Mouse (Mus musculus) intestine, embryonic 15.5 days (tissue): ENCODE results near the gene Prom1. TPM values are rescaled to one million over a fixed set of nuclear protein-coding genes. Genes with fewer than 3 reads are reported as not detected.

Experiments used
- ATAC-seq: fragments of 200-750 bp; cut with Nextera tagmentation; 2 replicates; pipeline ENCODE4 v1.8.0; 2017; ENCODE audit warnings: moderate TSS enrichment, moderate library complexity
- H3K27ac ChIP-seq: fragments of 300-500 bp; sonication (generic); 2 replicates; pipeline ENCODE4 v1.5.1; 2015; ENCODE audit warnings: mild to moderate bottlenecking, inconsistent platforms
- H3K27me3 ChIP-seq: fragments of 300-500 bp; sonication (generic); replicated peaks from 2 replicates; pipeline ENCODE4 v1.6.1; 2015; ENCODE audit warnings: inconsistent platforms
- H3K36me3 ChIP-seq: fragments of 300-500 bp; sonication (generic); 2 replicates; pipeline ENCODE4 v1.6.1; 2015; ENCODE audit warnings: inconsistent platforms
- H3K4me1 ChIP-seq: fragments of 300-500 bp; sonication (generic); replicated peaks from 2 replicates; pipeline ENCODE4 v1.6.1; 2015; ENCODE audit warnings: inconsistent platforms
- H3K4me2 ChIP-seq: fragments of 300-500 bp; sonication (generic); replicated peaks from 2 replicates; pipeline ENCODE4 v1.6.1; 2015; ENCODE audit warnings: mild to moderate bottlenecking, inconsistent platforms
- H3K4me3 ChIP-seq: fragments of 300-500 bp; sonication (generic); replicated peaks from 2 replicates; pipeline ENCODE4 v1.5.1; 2015; ENCODE audit warnings: inconsistent platforms
- H3K9ac ChIP-seq: fragments of 300-500 bp; sonication (generic); 2 replicates; pipeline ENCODE4 v1.6.1; 2015; ENCODE audit warnings: inconsistent platforms
- H3K9me3 ChIP-seq: fragments of 300-500 bp; sonication (generic); 2 replicates; pipeline ENCODE4 v1.6.1; 2016; ENCODE audit warnings: inconsistent platforms
- WGBS: fragments of 180-500 bp; shearing (Covaris S2); methylation state at CpG from one replicate; pipeline ENCODE4 v1.1.7; 2015; 5-methylcytosine and 5-hydroxymethylcytosine counted together
- polyA plus RNA-seq: library from polyadenylated mRNA; unstranded; fragments of >200 nt; fragmentation: Nextera tagmentation; extraction: Ambion mirVana; gene quantifications from 2 replicates; pipeline ENCODE4 v1.2.1, GENCODE M21; 2015

The Prom1 gene
- polyA plus RNA-seq, 1 experiment from 2014 or later = 39.6 TPM

- 82% methylated on average over 2 of the region's 2 CpGs for WGBS
- H3K4me2 ChIP-seq = no peak overlapping the region
- H3K4me1 ChIP-seq = no peaks in the 10 kb centered on the region; the same call in 1 of the 2 replicates
- ATAC-seq = no peak
- H3K36me3 ChIP-seq = no peaks in the 10 kb centered on the region
- no peaks in the 10 kb centered on the region for H3K27me3 ChIP-seq
- H3K9me3 ChIP-seq = no peaks in the 10 kb centered on the region
- H3K9ac ChIP-seq = no peak overlapping the region
- H3K4me3 ChIP-seq = no peak overlapping the region
- H3K27ac ChIP-seq = no peak overlapping the region
Observed at GRCm38 (mm10) chr5:43994981-43995380, 106.9 kb downstream of the Prom1 start.

DNA sequence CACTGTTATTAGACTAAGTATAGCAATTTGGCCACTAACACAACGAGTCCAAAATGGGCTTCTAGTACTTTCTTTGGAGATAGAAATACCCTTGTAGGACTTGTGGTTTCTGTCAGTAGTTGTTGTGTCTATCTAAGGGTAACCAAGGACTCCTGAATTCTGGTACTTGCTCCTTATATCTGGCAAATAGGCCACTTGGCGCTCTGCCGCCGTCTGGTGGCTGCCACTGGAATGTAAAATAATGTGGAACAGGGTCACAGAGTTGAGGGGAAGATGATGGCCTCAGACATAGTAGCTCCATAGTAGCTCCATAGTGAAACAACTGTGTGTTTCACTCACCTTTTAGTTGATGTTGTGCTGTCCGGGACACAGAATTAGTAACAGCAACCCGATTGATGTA lies 111.5 kb downstream of the Prom1 start:
- Histone ChIP-seq H3K4me3 (no peak overlapping the region), H3K9ac (no peak overlapping the region), H3K36me3 (no peaks in the 10 kb centered on the region), H3K27ac (no peak overlapping the region), H3K27me3 (no peaks in the 10 kb centered on the region), H3K4me2 (no peak overlapping the region), H3K4me1 (no peaks in the 10 kb centered on the region), H3K9me3 (no peaks in the 10 kb centered on the region)
- 54% methylated on average over 6 of the region's 6 CpGs for WGBS
- 0 out of 2 replicates have a peak, but pooled peaks have one; percentile 13 for ATAC-seq

DNA sequence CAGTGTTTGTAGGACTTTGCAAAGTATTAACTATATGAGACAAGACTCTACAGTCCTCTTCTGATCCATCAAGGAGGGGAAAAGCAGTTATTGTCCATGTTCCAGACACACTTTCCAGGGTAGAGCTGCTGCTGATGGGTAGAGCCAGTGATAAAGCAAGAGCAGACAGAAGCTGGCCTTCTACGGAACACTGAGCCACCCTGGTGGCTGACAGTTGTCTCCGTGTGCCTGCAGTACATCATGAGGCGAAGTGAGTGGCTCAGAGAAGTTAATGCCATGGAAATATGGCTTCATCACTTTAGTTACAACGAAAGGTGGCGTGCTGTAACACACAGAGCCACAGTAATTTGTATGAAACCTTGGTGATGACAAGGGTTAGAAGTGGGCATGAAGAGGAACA lies 112.8 kb downstream of the Prom1 start:
- 0 out of 2 replicates have a peak, but pooled peaks have one; percentile 42 for ATAC-seq
- Histone ChIP-seq H3K4me2 (no peak overlapping the region), H3K27me3 (no peaks in the 10 kb centered on the region), H3K9ac (no peak overlapping the region), H3K4me1 (no peaks in the 10 kb centered on the region), H3K4me3 (no peak overlapping the region), H3K27ac (no peak overlapping the region), H3K9me3 (no peaks in the 10 kb centered on the region), H3K36me3 (no peaks in the 10 kb centered on the region)
- WGBS = 77% methylated on average over 5 of the region's 5 CpGs

- no peaks in the 10 kb centered on the region for H3K9me3 ChIP-seq
- no peak overlapping the region for H3K27ac ChIP-seq
- H3K4me2 ChIP-seq = no peak overlapping the region
- no peaks in the 10 kb centered on the region for H3K27me3 ChIP-seq
- no peak overlapping the region for H3K9ac ChIP-seq
- no peaks in the 10 kb centered on the region for H3K36me3 ChIP-seq
- H3K4me1 ChIP-seq = 0 out of 2 replicates have a peak, but pooled peaks cover 2% of the 10 kb centered on the region
- no peak for ATAC-seq
- no peak overlapping the region for H3K4me3 ChIP-seq
Observed at GRCm38 (mm10) chr5:43986212-43986611, 115.6 kb downstream of the Prom1 start.

DNA sequence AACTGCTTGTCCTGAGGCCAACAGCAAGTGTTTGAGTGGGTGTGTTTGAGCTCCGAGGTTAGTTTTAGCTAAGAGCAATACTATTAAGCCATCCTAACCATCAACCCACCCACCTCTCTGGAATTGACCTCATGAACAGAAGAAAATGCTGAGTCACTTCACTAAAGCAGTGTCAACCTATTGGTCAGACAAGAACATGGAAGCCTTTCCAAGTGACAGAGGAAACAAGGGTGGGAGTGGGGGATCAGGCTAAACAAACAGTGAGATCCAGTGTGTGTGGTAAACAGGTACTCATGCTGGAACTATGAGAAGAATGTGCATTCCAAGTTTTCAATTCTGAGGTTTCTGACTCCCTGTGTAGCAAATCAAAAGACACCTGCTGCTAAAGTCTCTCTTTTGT lies 118.9 kb downstream of the Prom1 start:
- Histone ChIP-seq H3K4me1 (0 out of 2 replicates have a peak, but pooled peaks cover 2% of the 10 kb centered on the region), H3K9me3 (no peaks in the 10 kb centered on the region), H3K4me3 (no peak overlapping the region), H3K9ac (no peak overlapping the region), H3K4me2 (no peak overlapping the region), H3K27ac (no peak overlapping the region), H3K27me3 (no peaks in the 10 kb centered on the region), H3K36me3 (no peaks in the 10 kb centered on the region)
- WGBS = 78% methylated on average over 1 of the region's 1 CpGs
- ATAC-seq = no peak

DNA sequence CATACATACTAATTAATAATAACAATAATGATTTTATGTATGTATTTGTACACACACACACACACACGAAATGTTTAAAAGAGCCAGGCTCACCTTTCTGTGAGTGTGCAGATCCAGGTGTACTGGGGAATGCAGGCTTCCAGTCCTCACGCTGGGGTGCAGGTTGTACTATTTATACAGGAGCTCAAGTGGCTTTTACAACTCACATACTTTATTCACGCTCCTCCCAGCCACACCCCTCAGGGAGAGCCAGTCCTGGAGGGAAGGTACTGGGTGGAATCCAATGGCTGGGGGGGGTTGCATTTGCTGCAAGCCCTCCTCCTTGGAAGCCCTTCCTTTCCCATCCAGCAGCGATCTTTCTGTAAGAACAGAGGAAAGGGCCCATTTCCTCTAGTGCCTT lies 120.2 kb downstream of the Prom1 start, which contains the start of gene Fgfbp1:
TSS of gene Fgfbp1 (minus strand) at position 160 of the 400 bp plus-strand sequence.
- no peaks in the 10 kb centered on the region for H3K36me3 ChIP-seq
- H3K4me3 ChIP-seq = peak within 1 kb of the TSS; percentile 19
- H3K4me2 ChIP-seq = peak within 1 kb of the TSS; percentile 38
- 37% methylated on average over 4 of the region's 4 CpGs for WGBS
- ATAC-seq = peak; percentile 89
- peak within 1 kb of the TSS; percentile 37; the same call in 1 of the 2 replicates for H3K27ac ChIP-seq
- H3K9me3 ChIP-seq = no peaks in the 10 kb centered on the region
- H3K4me1 ChIP-seq = 0 out of 2 replicates have a peak, but pooled peaks cover 2% of the 10 kb centered on the region
- no peaks in the 10 kb centered on the region for H3K27me3 ChIP-seq
- no peak within 1 kb of the TSS for H3K9ac ChIP-seq

DNA sequence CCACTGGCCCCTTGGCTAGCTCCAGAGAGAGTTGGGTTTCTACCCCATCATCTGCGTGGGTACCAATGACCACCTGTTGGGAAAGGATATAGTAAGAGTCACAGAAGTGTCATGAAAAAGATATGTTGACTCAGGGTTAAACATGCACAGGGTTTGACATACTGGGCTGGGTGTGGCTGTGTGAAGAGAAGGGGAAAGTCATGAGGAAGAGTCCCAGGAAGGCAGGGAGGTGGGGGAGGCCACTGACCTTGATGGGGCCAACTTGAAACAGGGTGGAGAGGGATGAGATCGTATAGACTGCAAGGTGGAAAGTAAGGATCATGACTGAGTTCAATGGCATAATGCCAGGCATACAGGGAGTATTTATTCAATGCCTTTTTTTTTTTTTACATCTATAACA lies 121.4 kb downstream of the Prom1 start:
- ATAC-seq = peak; percentile 77
- H3K27ac ChIP-seq = no peak overlapping the region
- peak overlapping the region; percentile 38 for H3K4me2 ChIP-seq
- no peaks in the 10 kb centered on the region for H3K36me3 ChIP-seq
- H3K9ac ChIP-seq = no peak overlapping the region
- WGBS = 55% methylated on average over 2 of the region's 2 CpGs
- no peaks in the 10 kb centered on the region for H3K9me3 ChIP-seq
- no peak overlapping the region for H3K4me3 ChIP-seq
- 0 out of 2 replicates have a peak, but pooled peaks cover 2% of the 10 kb centered on the region for H3K4me1 ChIP-seq
- H3K27me3 ChIP-seq = no peaks in the 10 kb centered on the region

GRCm38 (mm10) chr5:43976821-43977561 lies 124.8 kb downstream of the Prom1 start:
- H3K4me2 ChIP-seq = no peak overlapping the region
- no peaks in the 10 kb centered on the region for H3K9me3 ChIP-seq
- ATAC-seq = no peak
- no peaks in the 10 kb centered on the region for H3K27me3 ChIP-seq
- WGBS = 76% methylated on average over 1 of the region's 1 CpGs
- H3K4me3 ChIP-seq = no peak overlapping the region
- H3K4me1 ChIP-seq = 0 out of 2 replicates have a peak, but pooled peaks cover 2% of the 10 kb centered on the region
- no peaks in the 10 kb centered on the region for H3K36me3 ChIP-seq
- no peak overlapping the region for H3K27ac ChIP-seq
- H3K9ac ChIP-seq = no peak overlapping the region

DNA sequence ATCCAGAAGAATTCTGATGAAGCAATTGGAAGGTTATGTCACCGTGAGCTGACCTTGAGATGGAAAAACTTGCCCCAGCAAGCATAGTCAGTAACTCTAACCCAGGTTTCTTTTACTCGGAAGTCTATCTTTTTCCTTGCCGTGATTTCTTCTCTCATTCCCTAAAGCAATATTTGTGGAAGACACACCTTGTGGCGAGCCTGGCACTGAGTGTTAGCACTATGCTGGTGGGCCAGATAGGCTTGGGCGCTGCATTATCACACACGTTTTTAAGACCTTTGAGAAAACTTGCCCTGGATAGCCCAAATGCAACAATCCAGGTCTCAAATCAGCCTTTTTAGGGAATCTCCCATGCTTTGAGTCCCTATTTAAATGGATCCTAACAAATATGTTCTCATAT lies 127.7 kb downstream of the Prom1 start:
- Histone ChIP-seq H3K27ac (no peak overlapping the region), H3K4me2 (no peak overlapping the region), H3K27me3 (no peaks in the 10 kb centered on the region), H3K4me3 (no peak overlapping the region), H3K36me3 (no peaks in the 10 kb centered on the region), H3K9ac (no peak overlapping the region), H3K9me3 (no peaks in the 10 kb centered on the region), H3K4me1 (no peaks in the 10 kb centered on the region)
- no peak for ATAC-seq
- WGBS = 75% methylated on average over 6 of the region's 6 CpGs

DNA sequence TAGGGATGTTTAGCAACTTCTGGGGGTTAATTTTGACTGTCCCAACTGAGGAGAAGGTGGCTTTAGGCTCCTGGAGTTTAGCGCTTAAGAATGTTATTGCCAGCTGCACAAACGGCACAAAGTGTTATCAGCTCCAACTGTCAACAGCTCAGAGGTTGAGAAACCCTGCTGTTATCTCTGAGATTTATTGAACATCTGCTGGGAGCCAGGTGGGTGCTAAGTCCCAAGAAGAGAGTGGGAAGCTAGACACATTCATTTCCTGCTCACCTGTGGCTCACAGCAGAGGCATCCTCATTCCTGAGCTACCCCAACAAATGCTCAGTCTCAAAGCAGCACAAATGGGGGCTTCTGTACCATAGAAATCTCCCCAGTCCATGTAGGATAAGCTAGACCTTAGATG lies 130.7 kb downstream of the Prom1 start:
- Histone ChIP-seq H3K9me3 (no peaks in the 10 kb centered on the region), H3K9ac (no peak overlapping the region), H3K27ac (no peak overlapping the region), H3K4me3 (no peak overlapping the region), H3K27me3 (no peaks in the 10 kb centered on the region), H3K36me3 (no peaks in the 10 kb centered on the region), H3K4me2 (0 out of 2 replicates have a peak overlapping the region, but pooled peaks have one; percentile 14), H3K4me1 (no peaks in the 10 kb centered on the region)
- 38% methylated on average over 2 of the region's 2 CpGs for WGBS
- peak; percentile 88 for ATAC-seq

DNA sequence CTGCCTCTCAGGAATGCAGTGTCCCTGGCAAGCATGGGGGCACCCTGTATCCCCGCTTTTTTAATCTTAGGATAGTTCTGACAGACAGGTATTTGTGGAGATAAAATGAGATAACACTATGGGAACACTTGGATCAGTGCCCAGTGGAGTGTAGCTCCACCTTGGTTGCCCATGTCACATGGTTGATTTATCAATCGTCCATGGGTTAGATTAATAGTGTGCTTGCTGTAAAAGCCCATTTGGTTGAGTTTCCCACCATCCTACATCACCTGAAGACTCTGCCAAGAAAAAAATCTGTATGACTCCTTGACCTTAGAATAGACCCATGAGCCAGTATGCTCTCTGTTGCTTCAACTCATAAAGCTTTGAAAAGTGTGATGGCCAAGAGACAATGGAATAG lies 131.3 kb downstream of the Prom1 start:
- 64% methylated on average over 2 of the region's 2 CpGs for WGBS
- H3K27ac ChIP-seq = no peak overlapping the region
- H3K4me2 ChIP-seq = no peak overlapping the region

GRCm38 (mm10) chr5:43968634-43969033 lies 133.2 kb downstream of the Prom1 start:
- no peaks in the 10 kb centered on the region for H3K36me3 ChIP-seq
- H3K4me1 ChIP-seq = no peaks in the 10 kb centered on the region
- no peaks in the 10 kb centered on the region for H3K9me3 ChIP-seq
- no peaks in the 10 kb centered on the region for H3K27me3 ChIP-seq
- WGBS = 55% methylated on average over 2 of the region's 2 CpGs
- H3K4me3 ChIP-seq = no peak overlapping the region
- H3K9ac ChIP-seq = no peak overlapping the region
- no peak overlapping the region for H3K27ac ChIP-seq
- no peak for ATAC-seq
- H3K4me2 ChIP-seq = no peak overlapping the region

More for the DNA sequence above, 131.3 kb downstream of the Prom1 start:
- peak; percentile 67 for ATAC-seq
- Histone ChIP-seq H3K36me3 (no peaks in the 10 kb centered on the region), H3K9ac (no peak overlapping the region), H3K27me3 (no peaks in the 10 kb centered on the region), H3K4me1 (no peaks in the 10 kb centered on the region), H3K4me3 (no peak overlapping the region), H3K9me3 (no peaks in the 10 kb centered on the region)

DNA sequence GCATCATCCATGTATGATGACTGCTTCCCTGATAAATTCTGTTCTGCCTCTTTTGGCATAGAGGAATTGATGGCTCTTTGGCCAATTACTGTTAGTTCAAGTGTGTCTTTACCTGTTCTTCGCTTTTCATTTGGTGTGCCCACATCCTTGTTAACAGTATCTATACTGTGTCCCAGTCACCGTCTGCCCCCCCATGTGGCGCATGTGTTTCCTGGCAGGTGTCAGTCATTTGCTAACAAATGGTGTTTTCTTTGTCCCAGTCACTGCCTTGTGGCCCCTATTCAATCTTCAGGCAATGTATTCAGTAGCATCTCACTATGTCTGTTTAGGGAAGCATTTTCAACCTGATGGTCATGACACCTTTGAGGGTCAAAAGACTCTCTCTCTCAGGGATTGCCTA lies 140.8 kb downstream of the Prom1 start:
- H3K27ac ChIP-seq = no peak overlapping the region
- ATAC-seq = no peak
- no peaks in the 10 kb centered on the region for H3K27me3 ChIP-seq
- no peaks in the 10 kb centered on the region for H3K9me3 ChIP-seq
- H3K36me3 ChIP-seq = no peaks in the 10 kb centered on the region
- 89% methylated on average over 3 of the region's 3 CpGs for WGBS
- no peak overlapping the region for H3K4me3 ChIP-seq
- H3K4me2 ChIP-seq = no peak overlapping the region
- no peaks in the 10 kb centered on the region for H3K4me1 ChIP-seq
- no peak overlapping the region for H3K9ac ChIP-seq
